18 mouse cellular contexts compared by ENCODE assay signal in genomic region chr8:74818434-74818833, GRCm38 (mm10). TPM values are rescaled to one million over a fixed set of nuclear protein-coding genes. Genes with fewer than 3 reads are reported as not detected.
DNase-seq lines count a peak whose midpoint lies in the region; ATAC-seq and TF ChIP-seq lines count a peak whose summit lies in the region.
"Had no signal": no experiment of that assay in that cellular context is flagged by ENCODE, and none has a peak within 500 bp of the region (broad histone marks: within the 10 kb centered on the region; RNA-seq: fewer than 3 reads in every experiment).

No protein-coding gene starts in this region.

- no peak for DNase-seq in forebrain, embryonic 11.5 days (ENCODE audit: low spot score)
- DNase-seq in forebrain, embryonic 10.5 days (ENCODE audit: extremely low spot score, low spot score): no peak
- no peak for DNase-seq in left cerebral cortex, adult 2 months (ENCODE audit: extremely low spot score in 1 of 2, low spot score in 2 of 2)
- no peak for DNase-seq in left cerebral cortex, adult 18-20 months (ENCODE audit: low spot score in 2 of 2)
- no peak for DNase-seq in thymus, postnatal 25 days
- DNase-seq: adrenal gland, postnatal 10 days; gastrocnemius, postnatal 25 days; kidney, adult 18-20 months; lung, postnatal 14 days; right cerebral cortex, postnatal 25 days; thymus, postnatal 14 days had no signal

- WGBS in forebrain, embryonic 11.5 days: 81% methylated on average over 1 of the region's 1 CpGs
- WGBS in forebrain, embryonic 10.5 days: 68% methylated on average over 1 of the region's 1 CpGs
- 45% methylated on average over 1 of the region's 1 CpGs for WGBS in forebrain, embryonic 16.5 days

- no peak overlapping the region for H3K9ac ChIP-seq in forebrain, embryonic 11.5 days (ENCODE audit: low read length)
- H3K9ac ChIP-seq in forebrain, embryonic 16.5 days (replicated peaks; ENCODE audit: low read depth, low read length): no peak overlapping the region
- H3K9ac ChIP-seq: heart, embryonic 15.5 days had no signal

- H3K4me3 ChIP-seq in forebrain, embryonic 11.5 days (ENCODE audit: low read depth, low read length): no peak overlapping the region
- H3K4me3 ChIP-seq in forebrain, embryonic 10.5 days: no peak overlapping the region
- H3K4me3 ChIP-seq in left cerebral cortex, adult 2 months: no peak overlapping the region
- no peak overlapping the region for H3K4me3 ChIP-seq in E14TG2a.4 (replicated peaks; ENCODE audit: low read length)
- no peak overlapping the region for H3K4me3 ChIP-seq in forebrain, embryonic 16.5 days (replicated peaks; ENCODE audit: low read length)
- H3K4me3 ChIP-seq: heart, embryonic 15.5 days had no signal

- no peaks in the 10 kb centered on the region for H3K27me3 ChIP-seq in forebrain, embryonic 11.5 days (ENCODE audit: control insufficient read depth, insufficient read depth, low read length)
- H3K27me3 ChIP-seq in forebrain, embryonic 10.5 days (ENCODE audit: poor library complexity, severe bottlenecking): no peaks in the 10 kb centered on the region
- H3K27me3 ChIP-seq in E14TG2a.4 (ENCODE audit: insufficient read depth, low read length): no peaks in the 10 kb centered on the region
- H3K27me3 ChIP-seq in forebrain, embryonic 16.5 days (replicated peaks; ENCODE audit: control insufficient read depth, insufficient read depth, low read length): no peaks in the 10 kb centered on the region
- H3K27me3 ChIP-seq: heart, embryonic 15.5 days had no signal

- ATAC-seq in forebrain, embryonic 11.5 days (replicated peaks; ENCODE audit: low FRiP score): 0 out of 2 replicates have a peak, but pooled peaks have one; percentile 42
- 0 out of 2 replicates have a peak, but pooled peaks have one; percentile 36 for ATAC-seq in forebrain, embryonic 16.5 days
- ATAC-seq in activated CD4-positive, CD25-positive, alpha-beta regulatory T cell, adult 4 months: no peak

- peak; percentile 43 for TF ChIP-seq CTCF in left cerebral cortex, adult 2 months (IDR thresholded peaks at IDR 0.05)
- peak; percentile 18 for TF ChIP-seq CTCF in E14TG2a.4 (conservative IDR thresholded peaks at IDR 0.05; ENCODE audit: low read length)

- H3K36me3 ChIP-seq in forebrain, embryonic 11.5 days (ENCODE audit: control insufficient read depth, insufficient read depth, low read length): no peaks in the 10 kb centered on the region
- no peaks in the 10 kb centered on the region for H3K36me3 ChIP-seq in forebrain, embryonic 10.5 days (replicated peaks)
- H3K36me3 ChIP-seq in E14TG2a.4 (ENCODE audit: insufficient read depth, low read length): no peaks in the 10 kb centered on the region
- H3K36me3 ChIP-seq in forebrain, embryonic 16.5 days (ENCODE audit: control insufficient read depth, insufficient read depth): no peaks in the 10 kb centered on the region
- H3K36me3 ChIP-seq: heart, embryonic 15.5 days had no signal

- intact Hi-C loops in left cerebral cortex, adult 2 months (cut with DNase I): no loop called here

- H3K9me3 ChIP-seq in forebrain, embryonic 11.5 days (ENCODE audit: control insufficient read depth, low read length): no peaks in the 10 kb centered on the region
- H3K9me3 ChIP-seq in forebrain, embryonic 10.5 days: no peaks in the 10 kb centered on the region
- no peaks in the 10 kb centered on the region for H3K9me3 ChIP-seq in E14TG2a.4 (ENCODE audit: low read length)
- no peaks in the 10 kb centered on the region for H3K9me3 ChIP-seq in forebrain, embryonic 16.5 days (ENCODE audit: control insufficient read depth, low read length)
- H3K9me3 ChIP-seq: heart, embryonic 15.5 days had no signal

- no peak overlapping the region for H3K27ac ChIP-seq in forebrain, embryonic 11.5 days (ENCODE audit: low read depth, low read length)
- H3K27ac ChIP-seq in forebrain, embryonic 10.5 days: no peak overlapping the region
- no peak overlapping the region for H3K27ac ChIP-seq in left cerebral cortex, adult 2 months
- no peak overlapping the region for H3K27ac ChIP-seq in forebrain, embryonic 16.5 days (ENCODE audit: low read length)
- H3K27ac ChIP-seq: heart, embryonic 15.5 days had no signal

- H3K4me1 ChIP-seq in forebrain, embryonic 11.5 days (replicated peaks; ENCODE audit: control insufficient read depth, insufficient read depth, low read length): no peaks in the 10 kb centered on the region
- H3K4me1 ChIP-seq in forebrain, embryonic 10.5 days: peaks cover 15% of the 10 kb centered on the region
- H3K4me1 ChIP-seq in E14TG2a.4 (replicated peaks; ENCODE audit: low read depth, low read length): peaks cover 44% of the 10 kb centered on the region
- no peaks in the 10 kb centered on the region for H3K4me1 ChIP-seq in forebrain, embryonic 16.5 days (replicated peaks; ENCODE audit: control insufficient read depth, insufficient read depth, low read length)
- H3K4me1 ChIP-seq: heart, embryonic 15.5 days had no signal

- no peak overlapping the region for H3K4me2 ChIP-seq in forebrain, embryonic 11.5 days (ENCODE audit: low read depth, low read length, severe bottlenecking)
- H3K4me2 ChIP-seq in forebrain, embryonic 16.5 days (ENCODE audit: low read length): no peak overlapping the region
- H3K4me2 ChIP-seq: heart, embryonic 15.5 days had no signal

RNA-seq across cellular contexts. Expression of gene Isx, which starts 54.5 kb away (rescaled TPM):
- polyA plus RNA-seq in forebrain, embryonic 11.5 days (2014; fragmentation: Nextera tagmentation; extraction: Ambion mirVana): not detected in 2 replicates
- not detected in 2 replicates for polyA plus RNA-seq in forebrain, embryonic 10.5 days (2016; fragmentation: Nextera tagmentation; extraction: Ambion mirVana)
- total RNA-seq in left cerebral cortex, adult 2 months (2021): not detected
- under 1 TPM in 1 of 2 experiments, not detected in 1; 0.37 TPM for total RNA-seq in left cerebral cortex, adult 18-20 months (2021)
- not detected in 2 replicates for polyA plus RNA-seq in forebrain, embryonic 16.5 days (2015; fragmentation: Nextera tagmentation; extraction: Ambion mirVana)
- not detected for polyA plus RNA-seq in activated CD4-positive, CD25-positive, alpha-beta regulatory T cell, adult 4 months (2017; shearing (Covaris generic))
- total RNA-seq: gastrocnemius, postnatal 25 days; liver, adult 2 months; neutrophil, adult 5-6 weeks had no signal
- polyA plus RNA-seq: C2C12 had no signal
